In the genomic region with DNA sequence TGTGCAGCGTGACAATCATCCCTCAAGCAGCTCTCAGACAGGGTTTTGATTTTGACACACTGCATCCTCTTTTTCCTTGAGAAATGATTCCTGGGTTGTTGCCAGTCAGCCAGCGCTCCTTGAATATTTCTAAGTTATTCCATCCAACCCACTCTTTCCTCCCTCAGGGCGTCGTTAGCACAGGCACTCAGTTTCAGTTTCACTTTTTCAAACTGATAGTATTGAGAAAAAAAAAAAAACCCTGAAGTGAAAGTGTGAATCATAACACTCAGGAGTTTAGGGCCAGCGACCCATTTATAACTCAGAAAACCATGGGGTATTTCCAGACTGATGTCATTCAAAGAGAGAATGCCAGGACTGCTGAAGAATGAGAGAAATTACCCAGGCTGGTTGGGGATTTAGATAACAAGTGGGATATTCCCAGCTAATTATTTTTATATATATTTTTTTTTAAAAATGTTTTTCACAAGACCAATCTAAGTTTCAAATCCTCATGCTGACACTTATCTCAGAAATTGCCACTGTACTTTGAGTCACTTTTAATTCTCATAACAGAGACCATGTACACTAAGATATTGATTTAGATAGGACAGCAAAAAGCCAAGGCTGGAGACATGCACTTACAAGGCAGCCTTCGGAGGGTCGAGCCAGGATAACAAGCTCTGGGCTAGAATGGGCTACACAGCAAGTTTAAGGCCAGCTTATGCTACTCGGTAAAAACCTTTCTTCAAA, we compare ENCODE assay signal across 8 mouse cellular contexts.
DNase-seq lines count a peak whose midpoint lies in the region; ATAC-seq and TF ChIP-seq lines count a peak whose summit lies in the region.

No protein-coding gene starts in this region.

- no peak for TF ChIP-seq CTCF in left cerebral cortex, adult 2 months (IDR thresholded peaks at IDR 0.05)

- intact Hi-C loops in heart, postnatal 25 days (cut with DNase I), result no loop called here
- intact Hi-C loops in left cerebral cortex, adult 2 months (cut with DNase I), result loop anchor here (1.0 kb wide), 1 partner anchor 15 kb away; no protein-coding TSS in a partner anchor

- peak overlapping the region; percentile 32 for H3K4me3 ChIP-seq in left cerebral cortex, adult 2 months

- H3K27ac ChIP-seq in left cerebral cortex, adult 2 months, result no peak overlapping the region

- peak; percentile 17 to 20 for DNase-seq in cerebellum, postnatal 14 days
- DNase-seq in cerebellum, adult 18-20 months, result no peak
- peak; percentile 83 for DNase-seq in A20 (ENCODE audit: low read depth, low spot score)
- peak; percentile 3 for DNase-seq in heart, postnatal 25 days (ENCODE audit: low spot score)
- peak in 1 of 2 experiments; percentile 18 for DNase-seq in left cerebral cortex, adult 2 months (ENCODE audit: extremely low spot score in 1 of 2, low spot score in 2 of 2)

- peak; percentile 98 for ATAC-seq in common myeloid progenitor, adult 5-6 weeks (replicated peaks; ENCODE audit: low read depth, poor library complexity, severe bottlenecking)
- ATAC-seq in monocyte, adult 5-6 weeks (replicated peaks; ENCODE audit: insufficient number of reproducible peaks, low FRiP score, low TSS enrichment, poor library complexity, severe bottlenecking), result peak; percentile 60
- no peak for ATAC-seq in erythroblast, adult 5-6 weeks (replicated peaks; ENCODE audit: low FRiP score, poor library complexity, severe bottlenecking)

Comparison
In these comparisons a context has a peak if more than half of its experiments do, and no peak if none do; other contexts are left out.
1. DNase-seq: peak in cerebellum, postnatal 14 days (2 of 2), A20 (single experiment) and heart, postnatal 25 days (single experiment); none in cerebellum, adult 18-20 months (0 of 2).